Mouse (Mus musculus): ENCODE results near the gene Auts2. TPM values are rescaled to one million over a fixed set of nuclear protein-coding genes. Genes with fewer than 3 reads are reported as not detected.

The Auts2 gene
- polyA plus RNA-seq, 1 experiment from 2014 or later = 1.8 TPM

DNA sequence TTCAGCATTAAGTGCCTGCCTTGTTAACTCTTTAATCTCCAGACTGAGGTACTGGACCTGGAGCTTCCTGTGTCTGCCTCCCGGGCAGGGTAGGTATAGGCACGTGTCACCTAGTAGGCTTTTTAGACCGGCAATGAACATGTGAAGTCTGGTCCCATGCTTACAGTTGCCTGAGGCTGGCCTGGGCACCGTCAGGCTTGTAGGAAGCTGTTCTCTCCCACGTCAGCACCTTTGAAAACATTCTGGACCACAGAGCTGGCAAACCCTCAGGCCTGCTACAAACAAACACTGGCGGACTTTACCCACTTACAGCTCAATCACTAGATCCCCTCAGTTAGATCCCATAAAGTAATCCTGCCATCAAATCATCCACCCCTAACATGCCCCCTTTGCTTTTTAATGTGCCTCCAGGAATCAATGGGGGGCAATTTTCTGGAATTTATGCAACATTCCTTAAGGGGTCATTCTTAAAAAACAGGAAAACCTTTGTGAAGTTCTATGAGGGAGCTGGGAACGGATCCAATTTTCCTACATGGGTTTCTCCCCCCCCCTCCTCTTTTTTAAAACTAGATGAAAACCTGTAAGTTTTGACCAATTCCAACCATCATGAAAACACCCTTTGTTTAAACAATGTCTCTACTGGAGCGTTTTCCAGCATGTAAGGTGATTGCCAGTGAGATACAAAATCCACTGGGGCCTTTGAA lies 692.4 kb downstream of the Auts2 start:
- WGBS (ENCODE audit: insufficient replicate concordance) = 54% methylated on average over 8 of the region's 8 CpGs

DNA sequence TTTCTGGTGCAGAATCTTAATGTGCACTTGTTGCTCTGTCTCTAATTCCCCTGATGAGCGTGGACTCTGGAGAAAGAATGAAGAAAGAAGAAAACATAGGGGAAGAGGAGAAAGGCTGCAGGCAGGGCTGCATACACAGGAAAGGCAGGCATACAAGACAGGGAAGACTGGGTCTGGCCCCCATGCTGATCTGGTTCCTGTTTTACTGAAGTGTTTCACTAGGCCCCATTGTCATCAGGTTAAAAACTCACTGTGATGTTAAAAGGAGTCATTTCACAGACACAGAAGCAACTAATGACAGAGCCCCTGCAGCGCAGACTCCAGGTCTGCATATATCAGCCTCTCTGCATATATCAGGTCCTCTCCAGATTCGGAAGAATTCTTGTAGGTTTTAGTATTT lies 693.5 kb downstream of the Auts2 start:
- H3K27me3 ChIP-seq (ENCODE audit: control insufficient read depth, insufficient read depth, low read depth, low read length) = no peaks in the 10 kb centered on the region
- no peaks in the 10 kb centered on the region for H3K36me3 ChIP-seq (ENCODE audit: control insufficient read depth, insufficient read depth)
- H3K27ac ChIP-seq (ENCODE audit: low read length) = no peak overlapping the region
- H3K4me1 ChIP-seq (ENCODE audit: control insufficient read depth, low read depth, low read length) = no peaks in the 10 kb centered on the region
- WGBS (ENCODE audit: insufficient replicate concordance) = 60% methylated on average over 3 of the region's 3 CpGs
- no peak for ATAC-seq (ENCODE audit: low read depth)
- no peak overlapping the region for H3K9ac ChIP-seq (ENCODE audit: low read depth, low read length)
- H3K4me2 ChIP-seq (ENCODE audit: low read depth, low read length) = no peak overlapping the region
- no peak overlapping the region for H3K4me3 ChIP-seq (ENCODE audit: low read depth, low read length)
- no peaks in the 10 kb centered on the region for H3K9me3 ChIP-seq (replicated peaks; ENCODE audit: control insufficient read depth, low read length)

More for the DNA sequence above, 692.4 kb downstream of the Auts2 start:
- no peak overlapping the region for H3K27ac ChIP-seq (ENCODE audit: low read length)
- no peak overlapping the region for H3K9ac ChIP-seq (ENCODE audit: low read depth, low read length)
- H3K9me3 ChIP-seq (replicated peaks; ENCODE audit: control insufficient read depth, low read length) = no peaks in the 10 kb centered on the region
- H3K36me3 ChIP-seq (ENCODE audit: control insufficient read depth, insufficient read depth) = no peaks in the 10 kb centered on the region
- no peaks in the 10 kb centered on the region for H3K4me1 ChIP-seq (ENCODE audit: control insufficient read depth, low read depth, low read length)
- no peak overlapping the region for H3K4me3 ChIP-seq (ENCODE audit: low read depth, low read length)
- no peak for ATAC-seq (ENCODE audit: low read depth)
- H3K4me2 ChIP-seq (ENCODE audit: low read depth, low read length) = no peak overlapping the region
- H3K27me3 ChIP-seq (ENCODE audit: control insufficient read depth, insufficient read depth, low read depth, low read length) = no peaks in the 10 kb centered on the region

DNA sequence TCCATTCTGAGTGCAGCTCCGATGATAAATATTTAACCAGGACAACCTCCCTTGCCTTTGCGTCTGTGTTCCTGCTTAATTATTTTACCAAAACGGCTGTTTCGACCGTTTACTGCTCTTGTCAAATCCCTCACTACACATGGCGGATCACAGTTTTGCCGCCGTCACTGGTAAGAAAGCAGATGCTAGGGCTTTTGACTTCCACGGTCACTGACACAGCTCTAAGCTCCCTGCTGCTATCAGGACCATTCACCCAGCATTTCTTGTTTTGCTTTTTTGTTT lies 698.7 kb downstream of the Auts2 start:
- H3K36me3 ChIP-seq (ENCODE audit: control insufficient read depth, insufficient read depth) = no peaks in the 10 kb centered on the region
- ATAC-seq (ENCODE audit: low read depth) = no peak

DNA sequence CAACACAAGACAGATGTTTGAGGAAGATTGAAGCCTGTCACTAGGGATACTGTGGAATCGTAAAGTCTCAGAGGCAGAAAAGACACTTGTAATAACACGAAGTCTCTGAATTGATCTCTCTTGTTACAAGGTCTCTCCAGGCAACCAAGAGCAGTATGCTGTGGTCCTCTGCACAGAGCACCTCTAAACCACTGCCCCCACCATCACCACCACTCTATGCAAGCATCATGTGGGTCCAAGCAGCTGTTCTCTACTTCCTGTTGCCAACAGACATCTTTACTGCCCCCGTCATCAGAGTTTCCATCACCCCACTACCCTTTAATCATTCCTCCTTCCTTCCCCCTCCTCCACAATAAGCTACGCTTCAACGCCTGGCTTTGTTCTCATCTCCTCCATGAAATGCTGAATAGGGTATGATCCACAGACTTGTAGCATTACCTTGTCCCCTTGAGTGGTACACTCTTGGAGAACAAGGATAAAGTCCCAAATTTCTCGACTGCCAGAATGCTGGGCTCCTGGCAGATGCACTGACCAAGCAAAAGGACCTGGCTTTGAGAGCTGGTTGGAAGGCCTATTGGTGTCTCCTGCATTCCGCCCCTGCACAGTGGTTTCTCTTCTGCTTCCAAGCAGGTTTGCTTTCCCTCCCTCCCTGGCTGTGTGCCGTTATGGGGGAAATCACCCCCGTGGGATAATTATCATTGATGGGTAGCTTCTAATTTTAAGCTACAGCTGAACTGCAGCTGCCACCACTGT lies 699.2 kb downstream of the Auts2 start:
- H3K36me3 ChIP-seq (ENCODE audit: control insufficient read depth, insufficient read depth) = no peaks in the 10 kb centered on the region
- WGBS (ENCODE audit: insufficient replicate concordance) = 55% methylated on average over 9 of the region's 9 CpGs
- H3K9ac ChIP-seq (ENCODE audit: low read depth, low read length) = no peak overlapping the region
- no peak overlapping the region for H3K27ac ChIP-seq (ENCODE audit: low read length)
- H3K9me3 ChIP-seq (replicated peaks; ENCODE audit: control insufficient read depth, low read length) = no peaks in the 10 kb centered on the region
- no peaks in the 10 kb centered on the region for H3K4me1 ChIP-seq (ENCODE audit: control insufficient read depth, low read depth, low read length)
- H3K4me2 ChIP-seq (ENCODE audit: low read depth, low read length) = no peak overlapping the region
- H3K27me3 ChIP-seq (ENCODE audit: control insufficient read depth, insufficient read depth, low read depth, low read length) = no peaks in the 10 kb centered on the region
- no peak for ATAC-seq (ENCODE audit: low read depth)
- H3K4me3 ChIP-seq (ENCODE audit: low read depth, low read length) = no peak overlapping the region

More for the DNA sequence above, 698.7 kb downstream of the Auts2 start:
- 67% methylated on average over 9 of the region's 9 CpGs for WGBS (ENCODE audit: insufficient replicate concordance)
- no peak overlapping the region for H3K4me2 ChIP-seq (ENCODE audit: low read depth, low read length)
- no peak overlapping the region for H3K9ac ChIP-seq (ENCODE audit: low read depth, low read length)
- H3K9me3 ChIP-seq (replicated peaks; ENCODE audit: control insufficient read depth, low read length) = no peaks in the 10 kb centered on the region
- no peaks in the 10 kb centered on the region for H3K4me1 ChIP-seq (ENCODE audit: control insufficient read depth, low read depth, low read length)
- no peak overlapping the region for H3K4me3 ChIP-seq (ENCODE audit: low read depth, low read length)
- H3K27ac ChIP-seq (ENCODE audit: low read length) = no peak overlapping the region
- H3K27me3 ChIP-seq (ENCODE audit: control insufficient read depth, insufficient read depth, low read depth, low read length) = no peaks in the 10 kb centered on the region

DNA sequence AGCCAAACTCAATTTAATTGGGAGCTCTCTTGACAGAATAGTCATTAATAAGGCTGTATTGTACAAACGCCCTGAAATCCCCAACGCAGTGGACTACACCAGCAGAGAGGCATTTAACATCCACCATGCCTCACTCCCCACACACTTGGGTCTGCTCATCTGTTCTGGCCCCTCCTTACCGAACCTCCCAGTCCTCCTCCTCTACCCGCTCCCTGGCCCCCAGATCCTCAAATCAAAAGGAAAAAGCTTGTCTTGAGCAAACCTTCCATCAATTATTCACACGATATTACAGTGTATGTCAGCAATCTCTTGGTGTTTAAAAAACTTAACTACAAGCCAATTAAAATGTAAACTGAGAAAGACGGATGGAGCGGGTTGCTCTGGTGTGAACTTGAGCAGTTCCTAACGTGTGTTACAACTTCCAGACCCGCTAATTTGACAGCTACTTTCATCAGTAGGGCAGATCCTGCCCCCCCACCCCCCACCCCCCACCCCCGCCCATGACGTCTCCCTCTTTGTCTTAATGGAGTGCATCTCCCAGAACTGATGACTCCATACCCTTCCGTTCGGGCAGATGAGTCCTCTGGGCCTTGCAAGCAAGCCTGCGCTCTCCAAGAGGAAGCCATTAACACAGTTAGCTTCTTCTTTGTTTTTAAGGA lies 703.4 kb downstream of the Auts2 start:
- Histone ChIP-seq H3K9ac (ENCODE audit: low read depth, low read length) (no peak overlapping the region), H3K9me3 (replicated peaks; ENCODE audit: control insufficient read depth, low read length) (no peaks in the 10 kb centered on the region), H3K27ac (ENCODE audit: low read length) (no peak overlapping the region), H3K4me2 (ENCODE audit: low read depth, low read length) (no peak overlapping the region), H3K36me3 (ENCODE audit: control insufficient read depth, insufficient read depth) (no peaks in the 10 kb centered on the region), H3K4me1 (ENCODE audit: control insufficient read depth, low read depth, low read length) (no peaks in the 10 kb centered on the region), H3K4me3 (ENCODE audit: low read depth, low read length) (no peak overlapping the region), H3K27me3 (ENCODE audit: control insufficient read depth, insufficient read depth, low read depth, low read length) (no peaks in the 10 kb centered on the region)
- ATAC-seq (ENCODE audit: low read depth) = no peak
- 55% methylated on average over 14 of the region's 14 CpGs for WGBS (ENCODE audit: insufficient replicate concordance)

DNA sequence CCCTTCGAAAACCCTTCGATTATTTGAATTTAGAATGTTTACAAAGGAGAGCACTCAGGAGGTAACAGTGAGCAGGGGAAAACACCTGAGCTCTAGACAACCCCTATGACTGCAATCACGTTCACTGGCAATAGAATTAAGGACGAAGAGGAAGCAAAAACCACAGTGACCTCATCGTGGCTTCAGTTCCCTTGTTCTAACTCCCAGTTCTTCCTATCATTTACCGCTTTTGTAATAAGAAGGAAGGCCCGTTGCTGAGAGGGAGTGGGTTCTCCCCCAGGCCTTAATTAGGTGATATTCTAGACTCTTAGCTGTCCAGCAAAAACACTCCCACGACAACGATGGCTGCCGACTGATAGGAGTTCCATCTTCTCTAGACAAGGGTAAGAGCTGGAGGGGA lies 704.1 kb downstream of the Auts2 start:
- H3K4me3 ChIP-seq (ENCODE audit: low read depth, low read length) = no peak overlapping the region
- H3K27me3 ChIP-seq (ENCODE audit: control insufficient read depth, insufficient read depth, low read depth, low read length) = no peaks in the 10 kb centered on the region
- H3K9ac ChIP-seq (ENCODE audit: low read depth, low read length) = no peak overlapping the region
- H3K36me3 ChIP-seq (ENCODE audit: control insufficient read depth, insufficient read depth) = no peaks in the 10 kb centered on the region
- no peak overlapping the region for H3K27ac ChIP-seq (ENCODE audit: low read length)
- 38% methylated on average over 10 of the region's 10 CpGs for WGBS (ENCODE audit: insufficient replicate concordance)
- ATAC-seq (ENCODE audit: low read depth) = no peak
- H3K4me1 ChIP-seq (ENCODE audit: control insufficient read depth, low read depth, low read length) = no peaks in the 10 kb centered on the region
- H3K9me3 ChIP-seq (replicated peaks; ENCODE audit: control insufficient read depth, low read length) = no peaks in the 10 kb centered on the region
- no peak overlapping the region for H3K4me2 ChIP-seq (ENCODE audit: low read depth, low read length)

DNA sequence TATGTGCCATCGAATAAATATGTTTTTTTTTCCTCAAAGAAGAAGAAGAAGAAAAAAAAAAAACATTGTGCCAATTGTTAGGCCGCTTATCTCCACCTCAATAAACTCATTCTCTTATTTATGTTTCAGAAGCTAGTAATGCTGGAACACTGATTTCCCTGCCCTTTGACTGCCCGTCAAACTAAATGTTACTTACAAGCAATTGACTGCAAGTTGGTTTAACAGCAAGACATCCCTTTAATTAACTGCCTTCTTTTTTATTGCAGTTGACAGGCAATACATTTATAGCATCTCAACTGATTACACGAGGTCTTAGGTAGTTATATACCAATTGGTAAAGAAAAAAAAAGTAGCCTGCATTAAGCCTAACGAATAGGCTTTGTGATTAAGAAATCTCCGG lies 705.1 kb downstream of the Auts2 start:
- H3K27ac ChIP-seq (ENCODE audit: low read length) = no peak overlapping the region
- no peaks in the 10 kb centered on the region for H3K27me3 ChIP-seq (ENCODE audit: control insufficient read depth, insufficient read depth, low read depth, low read length)
- no peaks in the 10 kb centered on the region for H3K4me1 ChIP-seq (ENCODE audit: control insufficient read depth, low read depth, low read length)
- H3K36me3 ChIP-seq (ENCODE audit: control insufficient read depth, insufficient read depth) = no peaks in the 10 kb centered on the region
- no peak overlapping the region for H3K4me2 ChIP-seq (ENCODE audit: low read depth, low read length)
- H3K4me3 ChIP-seq (ENCODE audit: low read depth, low read length) = no peak overlapping the region
- 52% methylated on average over 6 of the region's 6 CpGs for WGBS (ENCODE audit: insufficient replicate concordance)
- ATAC-seq (ENCODE audit: low read depth) = no peak
- H3K9ac ChIP-seq (ENCODE audit: low read depth, low read length) = no peak overlapping the region
- H3K9me3 ChIP-seq (replicated peaks; ENCODE audit: control insufficient read depth, low read length) = no peaks in the 10 kb centered on the region

DNA sequence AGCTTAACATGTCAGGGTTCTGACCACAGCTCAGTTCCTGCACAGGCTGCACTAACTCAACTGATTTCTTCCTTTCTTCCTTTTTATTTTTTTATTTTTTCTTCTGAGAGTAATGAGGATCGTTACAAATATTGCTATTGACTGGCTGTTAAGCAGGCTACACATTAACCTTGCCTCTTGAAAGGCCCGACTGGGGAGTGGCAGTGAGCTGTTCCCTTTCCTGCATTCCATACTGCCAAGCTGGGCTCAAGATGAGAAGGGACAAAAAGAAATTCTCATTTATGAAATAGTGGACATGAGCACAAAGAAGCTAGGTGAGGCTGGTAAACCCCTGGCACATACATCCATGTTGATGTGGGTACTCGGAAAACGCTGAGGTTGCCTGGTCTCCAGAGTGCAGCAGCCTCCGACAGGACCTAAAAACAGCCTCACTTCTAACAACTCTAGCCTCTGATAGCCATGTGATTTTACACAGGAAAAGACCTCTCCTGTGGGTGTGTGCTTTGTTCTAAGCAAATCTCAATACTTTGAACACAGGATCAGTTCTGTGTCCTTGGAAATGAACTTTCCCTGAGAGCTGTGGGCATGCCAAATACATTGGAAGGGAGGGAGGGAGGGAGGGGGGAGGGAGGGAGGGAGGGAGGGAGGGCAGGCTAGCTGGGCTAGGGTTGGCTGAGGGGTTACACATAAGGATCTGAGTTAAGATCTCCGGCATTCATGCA lies 707.0 kb downstream of the Auts2 start:
- Histone ChIP-seq H3K36me3 (ENCODE audit: control insufficient read depth, insufficient read depth) (no peaks in the 10 kb centered on the region), H3K27me3 (ENCODE audit: control insufficient read depth, insufficient read depth, low read depth, low read length) (no peaks in the 10 kb centered on the region), H3K4me3 (ENCODE audit: low read depth, low read length) (no peak overlapping the region), H3K4me2 (ENCODE audit: low read depth, low read length) (no peak overlapping the region), H3K27ac (ENCODE audit: low read length) (no peak overlapping the region), H3K4me1 (ENCODE audit: control insufficient read depth, low read depth, low read length) (no peaks in the 10 kb centered on the region), H3K9me3 (replicated peaks; ENCODE audit: control insufficient read depth, low read length) (no peaks in the 10 kb centered on the region), H3K9ac (ENCODE audit: low read depth, low read length) (no peak overlapping the region)
- 51% methylated on average over 6 of the region's 6 CpGs for WGBS (ENCODE audit: insufficient replicate concordance)
- no peak for ATAC-seq (ENCODE audit: low read depth)
